Mouse (Mus musculus) neural tube, embryonic 12.5 days (tissue): ENCODE measurements around the gene Dydc2. TPM values are rescaled to one million over a fixed set of nuclear protein-coding genes. Genes with fewer than 3 reads are reported as not detected.
"Not testable (repeated sequence)": the region's sequence is repeated elsewhere in the genome, so short reads cannot be mapped to it uniquely, and the experiment has no call there.

Experiments
- ATAC-seq: fragments of 200-750 bp; cut with Nextera tagmentation; 2 replicates; pipeline ENCODE4 v1.8.0; 2017; ENCODE audit warnings: low read depth, mild to moderate bottlenecking, moderate TSS enrichment, moderate library complexity; ENCODE audit not compliant: low FRiP score
- H3K27ac ChIP-seq: fragments of 300-500 bp; sonication (generic); 2 replicates; pipeline ENCODE4 v1.5.1; 2016
- H3K27me3 ChIP-seq: fragments of 300-500 bp; sonication (generic); replicated peaks from 2 replicates; pipeline ENCODE4 v1.6.1; 2016; ENCODE audit warnings: mild to moderate bottlenecking
- H3K36me3 ChIP-seq: fragments of 300-500 bp; sonication (generic); 2 replicates; pipeline ENCODE4 v1.6.1; 2016; ENCODE audit warnings: mild to moderate bottlenecking
- H3K4me1 ChIP-seq: fragments of 300-500 bp; sonication (generic); 2 replicates; pipeline ENCODE4 v1.6.1; 2016
- H3K4me2 ChIP-seq: fragments of 300-500 bp; sonication (generic); replicated peaks from 2 replicates; pipeline ENCODE4 v1.6.1; 2016; ENCODE audit warnings: mild to moderate bottlenecking
- H3K4me3 ChIP-seq: fragments of 300-500 bp; sonication (generic); 2 replicates; pipeline ENCODE4 v1.5.1; 2016
- H3K9ac ChIP-seq: fragments of 300-500 bp; sonication (generic); 2 replicates; pipeline ENCODE4 v1.6.1; 2016; ENCODE audit warnings: mild to moderate bottlenecking
- H3K9me3 ChIP-seq: fragments of 300-500 bp; sonication (generic); 2 replicates; pipeline ENCODE4 v1.6.1; 2016; ENCODE audit warnings: mild to moderate bottlenecking
- WGBS: fragments of 180-500 bp; shearing (Covaris S2); methylation state at CpG from one replicate; pipeline ENCODE4 v1.1.7; 2016; 5-methylcytosine and 5-hydroxymethylcytosine counted together
- polyA plus RNA-seq: library from polyadenylated mRNA; unstranded; fragments of >200 nt; fragmentation: Nextera tagmentation; extraction: Ambion mirVana; gene quantifications from 2 replicates; pipeline ENCODE4 v1.2.1, GENCODE M21; 2016

Gene Dydc2
- polyA plus RNA-seq, 1 experiment from 2014 or later = not detected

GRCm38 (mm10) chr14:41082408-41082807 is 13.4 kb upstream of the Dydc2 start:
- ATAC-seq = no peak

GRCm38 (mm10) chr14:41072944-41073275 is 3.9 kb upstream of the Dydc2 start:
- no peak overlapping the region for H3K27ac ChIP-seq
- 2% methylated on average over 8 of the region's 8 CpGs for WGBS
- H3K27me3 ChIP-seq = no peaks in the 10 kb centered on the region
- H3K9me3 ChIP-seq = no peaks in the 10 kb centered on the region
- H3K36me3 ChIP-seq = no peaks in the 10 kb centered on the region
- peaks cover 5% of the 10 kb centered on the region; the same call in 1 of the 2 replicates for H3K4me1 ChIP-seq
- peak overlapping the region; percentile 38 for H3K4me3 ChIP-seq
- H3K9ac ChIP-seq = 0 out of 2 replicates have a peak overlapping the region, but pooled peaks have one; percentile 5
- no peak; the same call in 1 of the 2 replicates for ATAC-seq
- peak overlapping the region; percentile 74 for H3K4me2 ChIP-seq

More at GRCm38 (mm10) chr14:41082408-41082807, 13.4 kb upstream of the Dydc2 start:
- H3K36me3 ChIP-seq = no peaks in the 10 kb centered on the region
- no peak overlapping the region for H3K4me2 ChIP-seq
- no peaks in the 10 kb centered on the region for H3K9me3 ChIP-seq
- no peak overlapping the region for H3K4me3 ChIP-seq
- H3K4me1 ChIP-seq = no peaks in the 10 kb centered on the region
- H3K9ac ChIP-seq = no peak overlapping the region
- 81% methylated on average over 2 of the region's 2 CpGs for WGBS
- no peak overlapping the region for H3K27ac ChIP-seq
- H3K27me3 ChIP-seq = no peaks in the 10 kb centered on the region

GRCm38 (mm10) chr14:41072229-41072943 is 3.4 kb upstream of the Dydc2 start, which contains the start of gene Dydc1:
Gene Dydc1, plus strand, starts transcription at chr14:41072911.
- peak; percentile 97 for ATAC-seq
- Histone ChIP-seq H3K27ac (no peak within 1 kb of the TSS), H3K9me3 (no peaks in the 10 kb centered on the region), H3K4me2 (peak within 1 kb of the TSS; percentile 74), H3K36me3 (no peaks in the 10 kb centered on the region), H3K4me1 (peaks cover 5% of the 10 kb centered on the region; the same call in 1 of the 2 replicates), H3K27me3 (no peaks in the 10 kb centered on the region), H3K9ac (0 out of 2 replicates have a peak within 1 kb of the TSS, but pooled peaks have one; percentile 5), H3K4me3 (peak within 1 kb of the TSS; percentile 38)
- 13% methylated on average over 23 of the region's 23 CpGs for WGBS

GRCm38 (mm10) chr14:41070343-41070742 is 1.3 kb upstream of the Dydc2 start:
- no peak overlapping the region for H3K4me2 ChIP-seq
- no peak overlapping the region for H3K27ac ChIP-seq
- WGBS = 86% methylated on average over 3 of the region's 3 CpGs
- H3K9ac ChIP-seq = no peak overlapping the region
- no peak overlapping the region for H3K4me3 ChIP-seq
- H3K27me3 ChIP-seq = no peaks in the 10 kb centered on the region
- H3K4me1 ChIP-seq = peaks cover 5% of the 10 kb centered on the region; the same call in 1 of the 2 replicates
- no peaks in the 10 kb centered on the region for H3K36me3 ChIP-seq
- no peak for ATAC-seq
- no peaks in the 10 kb centered on the region for H3K9me3 ChIP-seq

GRCm38 (mm10) chr14:41066416-41066815 is 2.6 kb downstream of the Dydc2 start:
- Histone ChIP-seq H3K27me3 (no peaks in the 10 kb centered on the region), H3K4me2 (no peak overlapping the region), H3K36me3 (no peaks in the 10 kb centered on the region), H3K4me1 (no peaks in the 10 kb centered on the region), H3K9me3 (no peaks in the 10 kb centered on the region), H3K4me3 (no peak overlapping the region), H3K27ac (no peak overlapping the region), H3K9ac (no peak overlapping the region)
- ATAC-seq = no peak
- 7% methylated on average over 1 of the region's 1 CpGs for WGBS

GRCm38 (mm10) chr14:41065168-41065567 is 3.8 kb downstream of the Dydc2 start:
- 57% methylated on average over 2 of the region's 2 CpGs for WGBS
- Histone ChIP-seq H3K9ac (no peak overlapping the region), H3K27ac (no peak overlapping the region), H3K9me3 (no peaks in the 10 kb centered on the region), H3K27me3 (no peaks in the 10 kb centered on the region), H3K4me1 (no peaks in the 10 kb centered on the region), H3K36me3 (no peaks in the 10 kb centered on the region), H3K4me2 (no peak overlapping the region), H3K4me3 (no peak overlapping the region)
- ATAC-seq = no peak

- not testable (repeated sequence) for H3K4me3 ChIP-seq, H3K9me3 ChIP-seq, H3K36me3 ChIP-seq, H3K27me3 ChIP-seq, H3K4me2 ChIP-seq, H3K9ac ChIP-seq, H3K27ac ChIP-seq, H3K4me1 ChIP-seq, ATAC-seq
- WGBS = 63% methylated on average over 3 of the region's 4 CpGs
Observed at GRCm38 (mm10) chr14:41053190-41053589, 15.8 kb downstream of the Dydc2 start.

GRCm38 (mm10) chr14:41052481-41052880 is 16.5 kb downstream of the Dydc2 start:
- Histone ChIP-seq H3K4me2 (no peak overlapping the region), H3K36me3 (no peaks in the 10 kb centered on the region), H3K27ac (no peak overlapping the region), H3K9ac (no peak overlapping the region), H3K4me3 (no peak overlapping the region), H3K4me1 (no peaks in the 10 kb centered on the region), H3K27me3 (no peaks in the 10 kb centered on the region), H3K9me3 (no peaks in the 10 kb centered on the region)
- WGBS = 79% methylated on average over 5 of the region's 5 CpGs
- ATAC-seq = no peak

- H3K27me3 ChIP-seq = no peaks in the 10 kb centered on the region
- ATAC-seq = no peak
- H3K4me3 ChIP-seq = no peak overlapping the region
- H3K4me1 ChIP-seq = no peaks in the 10 kb centered on the region
- no peak overlapping the region for H3K4me2 ChIP-seq
- H3K9ac ChIP-seq = no peak overlapping the region
- no peak overlapping the region for H3K27ac ChIP-seq
- no peaks in the 10 kb centered on the region for H3K36me3 ChIP-seq
- 83% methylated on average over 6 of the region's 6 CpGs for WGBS
- H3K9me3 ChIP-seq = no peaks in the 10 kb centered on the region
Observed at GRCm38 (mm10) chr14:41050471-41050870, 18.5 kb downstream of the Dydc2 start.

- Histone ChIP-seq H3K27ac (no peak overlapping the region), H3K4me3 (no peak overlapping the region), H3K9ac (no peak overlapping the region), H3K27me3 (no peaks in the 10 kb centered on the region), H3K9me3 (no peaks in the 10 kb centered on the region), H3K4me2 (no peak overlapping the region), H3K36me3 (no peaks in the 10 kb centered on the region), H3K4me1 (no peaks in the 10 kb centered on the region)
- WGBS = 77% methylated on average over 2 of the region's 2 CpGs
- no peak for ATAC-seq
Observed at GRCm38 (mm10) chr14:41047402-41047801, 21.6 kb downstream of the Dydc2 start.

- peak; percentile 48; the same call in 1 of the 2 replicates for ATAC-seq
- Histone ChIP-seq H3K27ac (no peak overlapping the region), H3K4me1 (no peaks in the 10 kb centered on the region), H3K4me3 (no peak overlapping the region), H3K9me3 (no peaks in the 10 kb centered on the region), H3K27me3 (no peaks in the 10 kb centered on the region), H3K4me2 (no peak overlapping the region), H3K36me3 (no peaks in the 10 kb centered on the region), H3K9ac (no peak overlapping the region)
- WGBS = 37% methylated on average over 6 of the region's 6 CpGs
Observed at GRCm38 (mm10) chr14:41035146-41035798, 33.7 kb downstream of the Dydc2 start.

GRCm38 (mm10) chr14:41033135-41034110 is 35.6 kb downstream of the Dydc2 start:
- no peaks in the 10 kb centered on the region for H3K4me1 ChIP-seq
- no peaks in the 10 kb centered on the region for H3K36me3 ChIP-seq
- no peak overlapping the region for H3K4me2 ChIP-seq
- peak; percentile 38; the same call in 1 of the 2 replicates for ATAC-seq
- H3K27ac ChIP-seq = no peak overlapping the region
- H3K9me3 ChIP-seq = no peaks in the 10 kb centered on the region
- H3K4me3 ChIP-seq = no peak overlapping the region
- WGBS = 57% methylated on average over 13 of the region's 13 CpGs
- H3K27me3 ChIP-seq = no peaks in the 10 kb centered on the region
- no peak overlapping the region for H3K9ac ChIP-seq
